Mouse (Mus musculus) layer of hippocampus, adult 8-10 months (tissue): ENCODE results near the gene Rad51d. TPM values are rescaled to one million over a fixed set of nuclear protein-coding genes. Genes with fewer than 3 reads are reported as not detected.

ENCODE experiments used
- DNase-seq, 2 experiments: peaks; one replicate each; pipeline ENCODE4 v3.0.0; 2022; ENCODE audit warnings: low spot score in 2 of 2
- total RNA-seq, 4 experiments: library from RNA; stranded (reverse); gene quantifications; 2 replicates each; pipeline ENCODE4 v1.2.4; 2022

Rad51d gene
- total RNA-seq, 4 experiments from 2014 or later: 15.1 to 18.6 (median 17.1) TPM

DNA sequence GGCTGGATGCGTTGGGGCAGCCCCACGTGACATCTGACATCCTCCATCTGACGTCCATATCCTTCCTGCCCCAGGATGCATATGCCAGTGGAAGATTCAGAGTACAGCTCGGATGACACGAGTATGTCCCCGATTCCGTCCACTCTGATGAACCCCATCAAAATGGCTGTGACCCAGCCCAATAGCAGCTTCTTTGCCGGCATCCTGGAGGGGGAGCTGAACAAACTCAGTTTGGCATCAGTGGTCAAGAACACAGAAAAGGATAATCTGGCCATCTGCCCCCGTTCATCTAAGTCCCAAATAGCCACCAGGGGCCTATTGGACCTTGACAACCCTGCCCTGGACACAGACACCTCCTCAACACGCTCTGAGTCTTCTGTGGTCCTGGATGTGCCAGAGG is 7.1 kb upstream of the Rad51d start:
- DNase-seq: no peak

DNA sequence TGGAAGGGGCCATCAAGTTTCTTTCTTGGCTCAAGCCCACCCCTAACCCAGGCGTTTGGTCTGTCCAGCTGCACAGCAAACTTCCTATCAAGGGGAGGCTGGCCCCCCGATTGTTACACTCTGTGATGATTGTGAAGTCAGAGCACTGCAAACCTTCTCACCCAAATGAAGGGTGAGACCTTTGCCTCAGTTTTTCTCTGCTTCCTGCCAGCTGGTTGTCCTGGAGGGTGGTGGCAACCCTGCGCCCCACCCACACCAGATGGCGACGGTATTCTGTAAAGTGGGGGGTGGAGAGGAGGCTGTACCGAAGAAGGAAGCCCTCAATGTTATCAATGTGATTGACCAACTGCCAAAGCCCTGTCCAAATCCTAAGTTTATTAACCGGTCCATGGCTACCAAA is 1.5 kb upstream of the Rad51d start, which contains the start of gene Fndc8:
Gene Fndc8, plus strand, starts transcription at position 189 of the 400 bp plus-strand sequence.
- no peak for DNase-seq

DNA sequence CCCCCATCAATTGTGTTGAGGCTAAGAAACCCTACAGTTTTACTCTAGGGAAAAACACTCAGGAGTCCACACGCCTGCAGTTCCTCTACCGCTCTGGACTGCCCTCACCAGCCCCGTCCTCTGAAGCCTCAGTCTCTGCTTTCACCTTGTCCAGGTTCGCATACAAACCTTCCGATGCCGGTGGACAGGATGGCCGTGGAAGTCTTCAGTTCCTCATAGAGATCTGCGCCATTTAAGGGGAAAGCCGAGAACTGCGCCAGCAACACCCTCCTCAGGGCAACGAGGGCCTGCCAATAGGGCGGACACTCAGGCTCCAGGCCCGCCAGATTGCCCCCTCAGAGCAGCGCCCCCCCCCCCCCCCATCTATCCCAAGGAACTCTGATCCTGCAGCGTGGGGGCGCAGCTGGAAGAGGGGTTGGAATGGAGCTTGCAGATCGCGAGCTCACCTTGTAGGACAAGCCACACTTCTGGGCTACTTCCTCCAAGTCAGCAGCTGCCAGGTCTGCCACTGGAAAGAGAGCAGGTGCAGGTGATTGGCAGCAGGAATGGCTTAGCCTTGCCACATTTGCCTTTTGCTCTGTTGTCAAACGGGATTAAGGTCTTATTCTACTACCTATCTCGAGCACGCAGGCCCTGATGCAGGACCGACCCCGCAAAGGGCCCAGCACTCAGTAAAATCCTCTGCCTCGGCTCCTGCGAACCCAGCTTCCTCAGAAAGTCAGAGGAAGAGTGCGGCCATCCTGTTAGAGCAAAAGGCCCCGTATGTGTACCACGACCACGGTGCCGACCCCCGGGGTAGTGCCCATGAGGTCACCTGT is 681 bp downstream of the Rad51d start:
- DNase-seq: no peak

DNA sequence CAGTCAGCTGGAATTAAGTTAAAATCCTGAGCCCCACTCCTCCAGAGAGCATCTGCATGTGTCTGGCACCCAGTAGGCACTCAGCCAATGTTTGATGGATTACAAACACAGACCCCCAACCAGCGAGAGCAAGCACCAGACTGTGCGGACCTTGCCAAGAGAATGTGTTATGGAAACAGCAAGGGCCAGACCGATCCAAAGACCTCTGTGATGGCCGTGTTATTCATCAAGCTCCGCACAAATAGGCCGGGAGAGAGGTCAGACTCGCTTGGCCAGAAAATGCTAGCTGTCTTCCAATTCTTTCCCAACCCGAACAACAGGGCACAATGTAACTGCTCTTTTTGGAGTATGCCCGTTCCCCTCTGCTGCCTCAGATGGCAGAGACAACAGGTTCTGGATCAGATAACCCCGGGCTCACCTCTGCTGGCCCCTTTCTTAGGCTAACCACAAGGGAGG is 1.9 kb downstream of the Rad51d start:
- DNase-seq: no peak

DNA sequence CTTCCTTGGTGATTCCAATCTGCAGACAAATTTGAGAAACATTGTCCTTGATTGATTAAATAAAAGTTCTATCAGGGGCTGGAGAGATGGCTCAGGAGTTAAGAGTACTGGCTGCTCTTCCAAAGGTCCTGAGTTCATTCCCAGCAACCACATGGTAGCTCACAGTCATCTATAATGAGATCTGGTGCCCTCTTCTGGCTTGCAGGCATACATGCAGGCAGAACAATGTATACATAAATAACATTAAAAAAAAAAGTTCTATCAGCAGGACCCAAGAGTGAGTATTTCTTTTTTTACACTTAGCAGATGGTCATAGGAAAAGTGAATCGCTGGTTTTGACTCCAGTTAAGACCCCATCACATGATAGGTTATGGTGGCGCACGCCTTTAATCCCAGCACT is 3.9 kb downstream of the Rad51d start:
- no peak for DNase-seq

DNA sequence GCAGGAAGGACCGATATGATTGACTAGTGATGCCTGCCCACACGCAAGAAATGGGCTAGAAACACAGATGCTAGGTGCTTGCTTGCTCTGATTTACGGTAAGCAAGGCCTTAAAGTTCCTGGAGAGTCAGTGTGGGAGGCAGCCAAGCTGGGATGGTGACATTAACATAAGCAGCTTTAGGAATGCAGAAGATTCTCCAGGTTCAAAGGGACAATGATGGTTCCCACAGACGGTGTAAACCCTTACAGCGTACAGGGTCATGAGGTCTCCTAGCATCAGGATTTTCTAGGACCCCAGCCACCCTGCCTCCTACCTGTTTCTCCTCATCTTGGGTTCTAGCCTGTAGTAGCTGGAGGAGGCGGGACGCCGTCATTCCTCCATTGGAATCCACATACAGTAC is 7.2 kb downstream of the Rad51d start:
- no peak for DNase-seq

DNA sequence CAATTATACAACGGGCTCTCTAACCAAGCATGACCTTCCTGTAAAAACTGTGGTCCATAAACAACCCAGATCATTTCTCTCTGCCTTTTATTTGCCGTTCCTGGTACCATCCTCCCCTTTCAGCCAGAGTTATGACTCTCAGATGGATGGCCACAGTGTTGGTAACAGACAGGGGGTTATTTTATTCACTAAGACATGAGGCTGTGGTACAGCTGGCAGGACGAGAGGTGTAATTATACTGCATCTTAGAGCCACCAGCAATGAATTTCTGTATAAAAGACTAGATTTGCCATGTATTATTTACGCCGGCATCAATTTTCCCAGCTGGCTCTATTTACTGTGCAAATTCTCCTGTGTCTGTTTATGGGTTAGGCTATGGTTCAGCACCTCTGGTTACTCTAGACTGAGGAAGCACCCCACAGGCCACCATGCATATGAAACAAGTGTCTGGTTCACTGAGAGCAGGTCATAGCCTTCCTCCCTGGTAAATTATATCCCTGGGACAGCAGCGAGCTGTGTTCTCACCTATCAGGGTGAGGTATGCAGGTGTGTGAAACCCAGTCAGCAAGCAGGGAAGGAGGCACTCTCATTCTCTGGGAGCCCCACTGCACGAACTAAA is 12.6 kb downstream of the Rad51d start:
- no peak for DNase-seq

DNA sequence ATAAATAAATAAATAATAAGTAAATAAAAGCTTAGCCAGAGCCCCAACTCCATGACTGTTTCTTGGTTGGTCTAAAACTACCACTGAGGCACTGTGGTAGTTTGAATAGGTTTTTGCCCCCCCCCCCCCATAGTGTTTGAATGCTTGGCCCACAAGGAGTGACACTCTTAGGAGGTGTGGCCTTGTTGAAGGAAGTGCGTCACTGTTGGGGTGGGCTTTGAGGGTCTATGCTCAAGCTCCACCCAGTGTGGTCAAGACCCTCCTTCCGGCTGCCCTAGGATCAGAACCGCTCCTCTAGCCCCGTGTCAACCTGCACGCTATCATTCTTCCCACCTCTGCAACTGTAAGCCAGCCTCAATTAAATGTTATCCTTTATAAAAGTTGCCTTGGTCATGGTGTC is 14.8 kb downstream of the Rad51d start:
- DNase-seq: no peak

DNA sequence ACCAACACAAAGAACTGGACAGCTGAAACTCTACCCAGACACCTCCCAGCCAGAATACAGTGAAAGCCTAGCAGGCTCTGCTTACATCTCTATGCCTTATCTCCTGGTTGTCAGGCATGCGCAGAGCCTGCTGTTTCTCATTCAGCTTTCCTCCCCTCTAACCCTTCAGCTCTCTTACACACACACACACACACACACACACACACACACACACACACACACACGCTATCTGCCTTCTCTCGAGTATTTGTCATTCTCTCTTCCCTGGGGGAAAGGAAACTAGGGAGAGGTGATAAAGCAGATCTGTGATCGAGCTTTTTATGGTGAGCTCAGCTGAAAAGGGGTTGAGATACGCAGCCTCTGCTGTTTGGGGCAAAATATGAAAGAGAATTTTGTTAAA is 15.5 kb downstream of the Rad51d start:
- no peak for DNase-seq

DNA sequence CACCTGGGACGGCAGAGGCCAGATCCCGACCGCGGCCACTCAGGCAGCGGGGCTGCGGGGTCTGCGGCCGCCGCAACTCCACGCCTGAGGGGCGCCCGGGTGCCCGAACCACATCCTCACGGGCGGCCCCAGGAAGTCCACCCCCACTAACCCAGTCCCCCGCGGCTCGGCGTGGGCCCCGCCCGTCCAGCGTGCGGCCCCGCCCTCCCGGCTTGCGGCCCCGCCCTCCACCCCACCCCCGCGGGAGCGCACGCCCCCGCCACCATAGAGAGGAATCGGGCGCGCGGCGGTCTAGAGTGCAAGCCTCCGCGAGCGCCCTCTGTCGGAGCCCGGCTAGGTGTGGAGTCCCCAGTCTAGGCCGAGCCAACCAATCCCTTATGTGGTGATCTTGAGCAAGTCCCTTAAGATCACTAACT is 19.4 kb downstream of the Rad51d start, which contains the start of gene Rffl:
Gene Rffl, minus strand, starts transcription at position 180 of the 416 bp plus-strand sequence.
- DNase-seq: peak; percentile 69 to 94

DNA sequence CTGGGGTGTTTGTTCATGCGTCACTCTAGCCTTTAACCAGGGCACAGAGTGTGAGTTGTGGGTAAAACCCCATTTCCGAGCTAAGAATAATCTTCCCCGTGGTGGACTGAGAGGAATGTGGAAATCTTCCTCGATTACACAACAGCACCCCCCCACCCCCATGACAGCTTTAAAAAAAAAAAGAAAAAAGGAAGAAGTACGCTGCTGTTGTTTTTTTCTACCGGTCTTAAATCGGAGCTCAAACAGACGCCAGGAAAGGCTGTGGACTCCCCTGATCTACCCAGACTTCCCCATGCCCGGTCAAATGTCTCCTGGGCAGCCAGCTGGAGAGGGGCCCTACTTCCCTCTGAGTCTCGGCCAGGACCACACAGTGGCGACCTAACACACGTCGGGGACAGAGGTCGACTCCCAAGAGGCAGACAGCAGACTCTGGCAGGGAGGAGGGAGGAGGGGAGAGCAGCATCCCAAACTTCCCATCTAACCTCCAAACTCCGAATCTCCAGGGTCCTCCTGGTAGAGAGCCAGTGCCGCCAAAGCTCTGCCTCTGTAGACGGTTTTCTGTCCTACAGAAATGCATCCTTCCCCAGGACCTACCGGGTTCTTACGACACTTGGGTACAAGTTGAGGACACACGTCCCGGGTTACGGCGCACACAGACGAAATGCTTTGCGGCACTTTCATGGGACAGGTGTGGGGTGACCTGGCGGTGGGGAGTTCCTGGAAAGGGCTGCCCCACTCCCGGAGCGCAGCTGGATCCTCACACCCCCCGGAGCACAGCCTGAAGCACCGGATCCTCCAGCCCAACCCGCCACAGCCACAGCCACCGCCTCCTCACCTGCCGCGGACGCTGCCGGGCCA is 20.0 kb downstream of the Rad51d start:
- DNase-seq: peak in 1 of 2 experiments; percentile 33

DNA sequence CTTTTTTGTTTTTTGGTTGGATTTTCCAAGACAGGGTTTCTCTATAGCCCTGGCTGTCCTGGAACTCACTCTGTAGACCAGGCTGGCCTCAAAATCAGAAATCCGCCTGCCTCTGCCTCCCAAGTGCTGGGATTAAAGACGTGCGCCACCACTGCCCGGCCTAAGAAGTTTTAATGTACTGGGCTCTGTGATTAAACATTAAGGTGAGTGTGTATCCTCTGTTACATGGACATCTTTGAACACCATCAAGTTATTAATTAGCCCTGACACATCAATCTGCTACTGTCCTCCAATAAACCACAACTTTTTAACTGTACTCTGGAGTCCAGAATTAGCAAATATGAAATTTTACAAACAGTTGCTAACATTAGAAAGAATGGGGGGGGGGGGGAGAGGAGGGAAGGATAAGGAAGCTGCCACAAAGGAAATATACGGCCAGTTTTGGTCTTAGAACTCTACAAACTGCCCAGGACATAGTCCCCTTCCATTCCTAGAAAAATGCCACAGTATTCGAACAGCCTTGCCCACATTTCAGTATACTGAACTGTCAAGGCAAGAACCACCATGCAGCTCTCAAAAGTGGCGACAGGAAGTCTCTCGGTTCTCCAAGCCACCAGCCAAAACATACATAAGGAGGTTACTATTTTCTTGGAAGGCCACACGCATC is 20.8 kb downstream of the Rad51d start:
- no peak for DNase-seq

DNA sequence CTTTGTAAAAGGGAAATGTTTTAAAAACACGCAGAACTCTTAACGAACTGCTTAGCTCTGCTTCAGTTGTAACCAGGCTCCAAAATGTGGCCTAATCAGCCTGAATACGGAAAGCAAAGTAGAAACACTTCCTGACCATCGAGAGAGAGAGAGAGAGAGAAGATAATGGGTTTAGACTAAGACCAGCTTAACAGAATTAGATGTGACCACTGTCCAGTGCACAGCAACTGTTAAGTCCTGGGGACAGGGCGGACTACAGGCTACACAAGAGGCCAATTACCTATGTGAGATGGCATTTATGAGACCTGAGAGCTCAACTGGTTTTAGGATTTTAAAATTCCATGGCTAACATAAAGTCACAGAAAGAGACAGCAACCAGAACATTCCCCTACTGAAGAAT is 22.5 kb downstream of the Rad51d start:
- no peak for DNase-seq

DNA sequence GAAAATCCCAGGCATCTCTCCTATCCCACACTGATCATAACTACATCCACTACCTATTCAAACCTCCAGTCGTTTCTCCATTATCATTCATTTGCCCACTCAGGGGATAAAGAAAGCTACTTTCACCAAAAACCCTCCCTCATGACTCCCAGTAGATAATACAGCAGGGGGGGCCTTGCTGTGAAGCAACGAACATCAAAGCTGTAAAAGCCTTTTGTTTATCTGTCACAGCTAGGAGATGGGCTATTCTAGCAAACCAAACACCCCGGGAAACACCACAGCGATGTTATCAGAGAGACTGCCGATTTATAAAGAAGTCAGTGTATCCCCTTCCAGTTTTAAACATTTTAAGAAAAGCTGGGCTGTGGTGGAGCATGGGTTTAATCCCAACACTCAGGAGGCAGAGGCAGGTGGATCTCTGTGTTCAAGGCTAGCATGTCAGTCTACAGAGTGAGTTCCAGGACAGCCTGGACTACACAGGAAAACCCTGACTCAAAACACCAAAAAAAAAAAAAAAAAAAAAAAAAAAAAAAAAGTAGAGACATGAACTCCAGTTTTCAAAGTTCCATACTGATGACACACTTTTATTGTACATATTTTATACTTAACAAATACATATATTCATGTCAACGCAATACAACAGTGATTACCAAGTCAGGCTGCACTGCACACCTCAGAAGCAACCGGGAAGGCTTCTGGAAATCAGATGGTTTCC is 23.4 kb downstream of the Rad51d start:
- no peak for DNase-seq

DNA sequence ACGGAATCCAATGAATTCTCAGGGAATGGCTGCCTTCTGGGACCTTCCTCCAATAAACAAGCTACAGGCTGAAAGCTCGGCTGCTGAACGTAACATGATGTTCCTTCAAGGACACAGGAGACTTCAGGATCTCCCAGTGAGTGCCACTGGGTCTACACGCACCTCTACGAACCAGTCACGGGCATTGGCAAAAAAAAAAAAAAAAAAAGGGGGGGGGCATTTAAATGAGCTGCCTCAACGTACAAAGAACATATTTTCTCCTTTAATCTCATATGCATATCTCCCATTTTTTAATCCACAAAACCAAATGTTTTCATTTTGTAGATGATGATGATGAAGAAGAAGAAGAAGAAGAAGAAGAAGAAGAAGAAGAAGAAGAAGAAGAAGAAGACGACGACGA is 24.5 kb downstream of the Rad51d start:
- DNase-seq: no peak

DNA sequence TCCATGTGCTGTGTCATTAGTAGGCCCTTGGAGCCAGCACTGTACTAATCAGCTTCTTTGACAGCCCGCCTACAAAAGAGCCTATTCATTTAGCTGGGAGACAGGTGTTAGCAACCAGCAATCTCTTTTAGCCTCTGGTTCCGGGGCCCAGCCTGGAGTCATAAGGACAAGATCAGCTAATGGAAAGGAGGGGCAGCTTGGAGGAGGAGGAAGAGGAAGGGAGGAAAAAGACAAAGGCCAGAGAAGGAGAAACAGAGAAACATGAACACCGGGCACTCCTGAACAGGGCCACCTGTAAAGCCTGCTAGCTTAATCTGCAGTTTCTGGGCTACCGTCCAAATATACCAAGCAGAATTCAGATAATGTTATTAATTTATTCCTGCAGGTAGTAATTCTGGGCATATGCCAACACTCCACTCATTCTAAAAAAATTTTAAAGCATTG is 26.9 kb downstream of the Rad51d start:
- DNase-seq: no peak

DNA sequence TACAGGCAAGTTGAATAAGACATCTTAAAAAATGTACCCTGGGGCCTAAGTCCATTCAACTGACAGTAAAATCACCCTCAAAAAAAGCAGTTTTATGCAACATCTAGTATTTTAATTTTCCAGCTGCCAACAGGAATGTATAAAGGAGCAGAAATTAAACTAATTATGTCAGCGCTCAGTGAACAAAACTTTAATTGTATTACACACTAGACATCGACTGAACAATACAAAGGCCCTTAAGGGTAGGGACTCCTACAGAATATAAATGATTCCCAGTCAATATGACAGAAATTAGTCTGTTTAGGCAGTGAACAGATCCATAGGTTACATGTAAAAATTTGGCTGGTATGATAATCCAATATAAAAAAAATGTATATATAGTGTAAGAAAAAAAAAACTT is 27.4 kb downstream of the Rad51d start:
- DNase-seq: no peak

DNA sequence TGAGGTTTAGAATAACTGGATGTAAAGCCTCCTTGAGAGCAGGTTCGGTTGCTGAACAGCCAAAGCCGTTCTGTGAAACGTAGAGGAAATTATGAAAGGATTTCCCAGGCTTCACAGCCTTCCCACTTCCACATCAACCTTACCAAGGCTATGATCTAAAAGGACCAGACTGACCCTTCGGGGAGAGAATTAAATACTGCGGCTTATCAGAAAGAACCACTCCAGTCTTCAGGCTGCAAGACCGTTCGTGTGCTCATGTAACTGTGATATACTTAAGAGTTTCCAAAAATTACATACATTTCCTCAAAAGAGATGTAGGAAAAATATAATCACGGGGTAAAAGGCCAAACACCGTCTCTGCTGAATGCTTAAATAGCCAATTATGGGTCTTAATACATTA is 27.8 kb downstream of the Rad51d start:
- no peak for DNase-seq

DNA sequence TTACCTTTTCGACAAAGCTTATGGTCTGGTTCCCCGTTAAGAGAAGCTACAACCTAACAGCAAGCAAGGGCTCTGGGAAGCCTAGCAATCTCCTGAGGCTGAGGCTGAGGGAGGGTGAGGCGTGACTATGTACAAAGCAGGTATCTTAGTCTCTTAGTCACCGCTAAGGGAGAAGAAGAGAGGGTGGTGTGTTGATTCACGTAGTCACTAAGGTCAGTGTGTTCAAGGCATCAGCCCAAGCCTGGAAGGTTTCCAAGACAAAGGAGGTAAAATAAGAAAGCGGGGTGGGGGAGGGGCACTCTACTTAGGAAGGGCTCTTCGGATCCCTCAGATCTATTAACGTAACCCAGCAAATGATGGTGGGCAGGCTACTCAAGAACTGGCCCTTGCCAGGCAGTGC is 28.9 kb downstream of the Rad51d start:
- no peak for DNase-seq

DNA sequence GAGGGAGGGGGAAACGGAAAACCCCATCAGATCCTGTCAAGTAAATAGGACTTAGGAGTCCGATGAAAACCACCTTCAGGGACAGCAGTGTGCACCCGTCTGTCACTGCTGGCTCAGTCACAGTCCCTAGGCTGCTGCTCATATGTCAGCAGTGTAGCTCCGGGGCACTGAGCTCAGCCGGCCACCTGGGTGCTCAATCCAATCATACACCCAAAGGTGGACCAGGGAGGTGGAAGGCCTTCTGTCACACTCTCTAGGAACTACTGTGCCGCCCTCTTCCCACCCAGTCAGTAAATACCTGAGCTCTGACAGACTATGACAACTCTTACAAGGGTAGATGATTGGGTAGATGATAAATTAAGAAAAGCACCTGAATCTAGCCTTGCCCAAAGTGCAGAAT is 29.7 kb downstream of the Rad51d start:
- no peak for DNase-seq
